Mouse (Mus musculus) C2C12 (cell line): ENCODE data around the gene 1500009C09Rik. TPM values are rescaled to one million over a fixed set of nuclear protein-coding genes. Genes with fewer than 3 reads are reported as not detected.

ENCODE experiments used
- H3K27me3 ChIP-seq: one replicate; pipeline ENCODE4 v1.6.1; 2011; ENCODE audit not compliant: control insufficient read depth, insufficient read depth, insufficient read length
- H3K36me3 ChIP-seq: one replicate; pipeline ENCODE4 v1.6.1; 2011; ENCODE audit not compliant: control insufficient read depth, insufficient read depth
- H3K4me3 ChIP-seq: one replicate; pipeline ENCODE4 v1.5.1; 2011; ENCODE audit warnings: mild to moderate bottlenecking, control low read depth; ENCODE audit not compliant: poor library complexity, insufficient read depth, severe bottlenecking
- H3K79me2 ChIP-seq: one replicate; pipeline ENCODE4 v1.6.1; 2011; ENCODE audit not compliant: control insufficient read depth, insufficient read depth
- H3K79me3 ChIP-seq: one replicate; pipeline ENCODE4 v1.6.1; 2011; ENCODE audit warnings: low read depth, control low read depth
- H3ac ChIP-seq: one replicate; pipeline ENCODE3; 2011; ENCODE audit warnings: low read depth; ENCODE audit not compliant: control insufficient read depth, insufficient read length
- CEBPB ChIP-seq: IDR thresholded peaks from one replicate; pipeline ENCODE4 v1.6.1; 2011; ENCODE audit warnings: low read depth, mild to moderate bottlenecking, control low read depth, moderate library complexity
- CTCF ChIP-seq: IDR thresholded peaks from one replicate; pipeline ENCODE4 v1.5.1; 2011; ENCODE audit not compliant: control insufficient read depth, insufficient read depth, insufficient read length
- FOSL1 ChIP-seq: IDR thresholded peaks from one replicate; pipeline ENCODE4 v1.8.0; 2011; ENCODE audit warnings: mild to moderate bottlenecking, low read length; ENCODE audit not compliant: poor library complexity, insufficient read depth, severe bottlenecking
- MAX ChIP-seq: IDR thresholded peaks from one replicate; pipeline ENCODE4 v1.6.1; 2011; ENCODE audit warnings: mild to moderate bottlenecking, control low read depth
- MYOD1 ChIP-seq: IDR thresholded peaks from one replicate; pipeline ENCODE4 v1.6.1; 2011; ENCODE audit warnings: low read depth; ENCODE audit not compliant: control insufficient read depth, insufficient read length
- MYOG ChIP-seq: IDR thresholded peaks from one replicate; pipeline ENCODE4 v1.6.1; 2011; ENCODE audit not compliant: control insufficient read depth, insufficient read length; ENCODE audit errors: extremely low read depth
- USF1 ChIP-seq: IDR thresholded peaks from one replicate; pipeline ENCODE4 v1.6.1; 2011; ENCODE audit warnings: low read depth, mild to moderate bottlenecking, control low read depth, moderate library complexity
- polyA plus RNA-seq: library from polyadenylated mRNA; unstranded; fragments of >200 nt; fragmentation: generic; extraction: Trizol; gene quantifications from one replicate; pipeline ENCODE4 v1.2.1, GENCODE M21; 2012; ENCODE audit warnings: missing spikeins

Gene 1500009C09Rik
- polyA plus RNA-seq, 1 experiment: not detected

DNA sequence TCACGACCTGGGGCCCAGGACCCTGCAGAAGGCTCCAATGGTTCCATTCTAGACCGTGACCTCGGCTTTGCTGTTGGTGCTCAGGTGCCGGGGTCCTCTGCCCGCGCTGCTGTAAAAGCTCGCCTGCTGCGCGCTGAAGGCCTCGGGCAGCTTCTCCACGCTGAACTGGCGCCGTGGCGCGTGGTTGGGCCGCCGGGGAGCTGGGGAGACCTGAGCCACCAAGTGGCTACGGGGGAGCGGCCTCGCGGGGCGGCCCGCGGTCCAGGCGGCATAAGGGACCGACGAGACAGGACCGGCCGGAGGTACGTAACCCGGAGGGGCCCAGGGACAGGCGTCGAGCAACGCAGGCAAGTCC is 45.1 kb upstream of the 1500009C09Rik start:
- H3ac ChIP-seq: no peak overlapping the region
- H3K79me2 ChIP-seq: no peaks in the 10 kb centered on the region
- H3K4me3 ChIP-seq: no peak overlapping the region
- no peaks in the 10 kb centered on the region for H3K79me3 ChIP-seq
- H3K27me3 ChIP-seq: peaks cover 14% of the 10 kb centered on the region
- TF ChIP-seq MYOD1 (no peak), MAX (no peak), CEBPB (no peak), MYOG (no peak), USF1 (no peak), FOSL1 (no peak), CTCF (no peak)
- peaks cover 45% of the 10 kb centered on the region for H3K36me3 ChIP-seq

DNA sequence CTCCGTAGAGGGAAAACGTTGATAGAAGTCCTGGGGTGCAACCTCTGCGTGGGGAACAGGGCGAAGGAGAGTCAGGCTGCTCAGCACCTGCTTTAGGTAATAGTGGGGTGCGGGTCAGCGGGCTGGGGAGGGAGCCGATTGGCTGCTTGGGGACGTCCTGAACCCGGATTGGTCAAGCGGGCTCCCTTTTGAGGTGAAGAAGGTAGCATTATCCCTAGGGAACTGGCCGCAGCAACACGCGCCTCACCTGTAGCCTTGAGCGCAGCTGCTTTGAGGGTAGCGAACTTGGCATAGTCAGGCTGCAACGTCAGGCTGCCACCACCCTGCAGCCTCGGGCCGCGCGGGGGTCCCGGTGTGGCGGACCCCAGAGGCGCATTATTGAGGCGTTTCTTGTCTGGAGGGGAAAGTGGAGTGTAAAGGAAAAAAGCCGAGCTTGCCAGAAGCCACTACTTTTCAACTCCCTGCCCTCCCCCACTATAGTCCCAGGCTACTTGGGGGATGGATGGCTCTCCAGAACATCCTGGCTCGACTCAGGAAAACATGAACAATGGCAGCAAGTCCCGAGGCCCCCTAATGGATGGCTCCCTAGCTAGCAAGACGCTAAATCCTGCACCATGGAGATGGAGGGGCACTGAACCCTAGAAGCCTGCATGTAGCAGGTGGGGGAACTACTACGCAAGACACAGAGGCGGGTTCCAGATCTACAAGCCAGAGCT is 44.5 kb upstream of the 1500009C09Rik start:
- TF ChIP-seq CEBPB: no peak
- TF ChIP-seq MAX: no peak
- TF ChIP-seq FOSL1: no peak
- no peak for TF ChIP-seq MYOG
- TF ChIP-seq MYOD1: no peak
- TF ChIP-seq CTCF: no peak
- TF ChIP-seq USF1: no peak
- Histone ChIP-seq H3K4me3 (no peak overlapping the region), H3K36me3 (peaks cover 39% of the 10 kb centered on the region), H3K79me2 (no peaks in the 10 kb centered on the region), H3K79me3 (no peaks in the 10 kb centered on the region), H3ac (no peak overlapping the region), H3K27me3 (peaks cover 20% of the 10 kb centered on the region)

DNA sequence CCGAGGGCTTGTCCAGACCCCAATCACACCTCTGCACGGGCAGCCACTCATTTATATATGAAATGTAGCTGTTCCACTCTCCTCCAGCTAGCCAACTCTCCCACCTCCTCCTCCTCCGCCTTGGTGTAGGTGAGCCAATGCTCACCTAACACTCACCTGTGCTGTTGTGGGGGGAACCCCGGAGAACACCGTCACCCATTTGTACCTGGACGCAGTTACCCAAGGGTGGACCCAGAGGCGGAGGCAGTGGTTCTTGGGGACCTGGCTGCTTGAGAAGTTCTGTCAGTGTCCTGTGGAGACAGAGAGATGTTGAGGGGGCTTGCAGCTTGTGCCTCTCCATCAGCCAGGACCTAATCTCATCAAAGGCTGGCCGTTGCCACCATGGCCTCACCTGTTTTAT is 43.9 kb upstream of the 1500009C09Rik start:
- Histone ChIP-seq H3K27me3 (peaks cover 27% of the 10 kb centered on the region), H3K36me3 (peaks cover 33% of the 10 kb centered on the region), H3K79me3 (no peaks in the 10 kb centered on the region), H3K79me2 (no peaks in the 10 kb centered on the region), H3K4me3 (no peak overlapping the region), H3ac (no peak overlapping the region)
- TF ChIP-seq CTCF (no peak), MYOG (no peak), CEBPB (no peak), MAX (no peak), FOSL1 (no peak), MYOD1 (no peak), USF1 (no peak)

- Histone ChIP-seq H3K79me2 (no peaks in the 10 kb centered on the region), H3ac (no peak overlapping the region), H3K27me3 (peaks cover 31% of the 10 kb centered on the region), H3K79me3 (no peaks in the 10 kb centered on the region), H3K4me3 (no peak overlapping the region), H3K36me3 (peaks cover 21% of the 10 kb centered on the region)
- TF ChIP-seq FOSL1 (no peak), MAX (no peak), USF1 (no peak), MYOG (no peak)
Observed at GRCm38 (mm10) chr15:82209295-82210050, 42.7 kb upstream of the 1500009C09Rik start.

- H3K27me3 ChIP-seq: peaks cover 35% of the 10 kb centered on the region
- H3K79me2 ChIP-seq: no peaks in the 10 kb centered on the region
- H3K79me3 ChIP-seq: no peaks in the 10 kb centered on the region
- no peak overlapping the region for H3K4me3 ChIP-seq
- TF ChIP-seq FOSL1 (no peak), CEBPB (no peak), USF1 (no peak), MAX (no peak), CTCF (no peak), MYOG (no peak), MYOD1 (no peak)
- no peak overlapping the region for H3ac ChIP-seq
- H3K36me3 ChIP-seq: peaks cover 8% of the 10 kb centered on the region
Observed at GRCm38 (mm10) chr15:82210801-82211200, 41.4 kb upstream of the 1500009C09Rik start.
